Mouse (Mus musculus) neural tube, embryonic 15.5 days (tissue): ENCODE results near the gene Ace. TPM values are rescaled to one million over a fixed set of nuclear protein-coding genes. Genes with fewer than 3 reads are reported as not detected.

Experiments used
- ATAC-seq: fragments of 200-750 bp; cut with Nextera tagmentation; 2 replicates; pipeline ENCODE4 v1.8.0; 2017; ENCODE audit warnings: mild to moderate bottlenecking, moderate TSS enrichment, moderate library complexity; ENCODE audit not compliant: low FRiP score
- H3K27ac ChIP-seq: fragments of 300-500 bp; sonication (generic); replicated peaks from 2 replicates; pipeline ENCODE4 v1.5.1; 2015; ENCODE audit warnings: mild to moderate bottlenecking, inconsistent platforms
- H3K27me3 ChIP-seq: fragments of 300-500 bp; sonication (generic); replicated peaks from 2 replicates; pipeline ENCODE4 v1.6.1; 2015; ENCODE audit warnings: inconsistent platforms
- H3K36me3 ChIP-seq: fragments of 300-500 bp; sonication (generic); 2 replicates; pipeline ENCODE4 v1.6.1; 2015; ENCODE audit warnings: inconsistent platforms
- H3K4me1 ChIP-seq: fragments of 300-500 bp; sonication (generic); 2 replicates; pipeline ENCODE4 v1.6.1; 2015; ENCODE audit warnings: inconsistent platforms
- H3K4me2 ChIP-seq: fragments of 300-500 bp; sonication (generic); 2 replicates; pipeline ENCODE4 v1.6.1; 2015; ENCODE audit warnings: inconsistent platforms, mild to moderate bottlenecking, moderate library complexity
- H3K4me3 ChIP-seq: fragments of 300-500 bp; sonication (generic); replicated peaks from 2 replicates; pipeline ENCODE4 v1.5.1; 2015; ENCODE audit warnings: mild to moderate bottlenecking, inconsistent platforms
- H3K9ac ChIP-seq: fragments of 300-500 bp; sonication (generic); replicated peaks from 2 replicates; pipeline ENCODE4 v1.6.1; 2015; ENCODE audit warnings: mild to moderate bottlenecking, inconsistent platforms
- H3K9me3 ChIP-seq: fragments of 300-500 bp; sonication (generic); replicated peaks from 2 replicates; pipeline ENCODE4 v1.6.1; 2016; ENCODE audit warnings: inconsistent platforms
- WGBS: fragments of 180-500 bp; shearing (Covaris S2); methylation state at CpG from one replicate; pipeline ENCODE4 v1.1.7; 2015; ENCODE audit warnings: mixed read lengths; 5-methylcytosine and 5-hydroxymethylcytosine counted together
- polyA plus RNA-seq: library from polyadenylated mRNA; unstranded; fragments of >200 nt; fragmentation: Nextera tagmentation; extraction: Ambion mirVana; gene quantifications from 2 replicates; pipeline ENCODE4 v1.2.1, GENCODE M21; 2015

Ace gene
- polyA plus RNA-seq, 1 experiment from 2014 or later = 4.2 TPM

DNA sequence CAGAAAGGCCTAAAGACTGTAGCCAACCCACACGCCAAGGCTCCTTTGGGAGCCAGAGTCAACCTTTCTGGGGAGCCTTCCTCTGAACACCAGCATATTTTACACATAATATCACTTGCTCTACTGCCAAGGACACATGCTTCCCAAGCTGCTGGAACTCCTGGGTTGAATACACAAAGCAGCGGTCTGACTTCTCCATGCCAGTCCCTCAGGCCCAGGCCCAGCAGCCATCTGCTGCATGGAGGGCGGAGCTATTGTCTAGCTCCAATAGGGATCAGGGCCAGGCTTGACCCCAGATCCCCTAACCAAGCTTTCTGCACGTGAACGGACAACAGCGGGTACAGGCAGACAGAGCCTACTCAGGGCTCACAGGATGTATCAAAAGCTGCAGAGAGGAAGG is 32.9 kb upstream of the Ace start:
- H3K9me3 ChIP-seq = no peaks in the 10 kb centered on the region
- WGBS = 46% methylated on average over 6 of the region's 6 CpGs
- no peak for ATAC-seq
- no peak overlapping the region for H3K27ac ChIP-seq
- H3K4me1 ChIP-seq = no peaks in the 10 kb centered on the region
- H3K27me3 ChIP-seq = no peaks in the 10 kb centered on the region
- peaks cover 8% of the 10 kb centered on the region; the same call in 1 of the 2 replicates for H3K36me3 ChIP-seq
- H3K9ac ChIP-seq = no peak overlapping the region
- no peak overlapping the region for H3K4me3 ChIP-seq
- no peak overlapping the region for H3K4me2 ChIP-seq

DNA sequence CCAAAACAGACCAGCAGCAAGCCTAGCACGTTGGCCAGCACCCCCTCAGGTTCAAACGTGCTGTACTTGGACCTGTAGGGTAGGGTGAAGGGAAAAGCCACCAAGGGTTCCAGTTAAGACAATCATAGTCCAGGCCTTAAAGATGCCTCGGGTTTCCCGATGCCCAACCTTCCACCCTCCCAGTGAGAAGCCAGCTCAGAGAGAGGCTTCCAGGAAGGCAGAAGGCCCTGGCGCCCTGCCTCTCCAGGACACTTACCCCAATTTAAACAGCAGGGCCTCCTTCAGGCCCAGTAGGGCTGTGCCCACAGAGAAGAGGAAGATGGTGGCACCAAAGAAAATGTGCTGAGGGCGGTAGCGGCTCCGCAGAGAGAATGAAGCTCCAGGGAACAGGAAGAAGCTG is 32.2 kb upstream of the Ace start:
- H3K27ac ChIP-seq = no peak overlapping the region
- WGBS = 84% methylated on average over 8 of the region's 8 CpGs
- H3K4me1 ChIP-seq = no peaks in the 10 kb centered on the region
- H3K4me2 ChIP-seq = no peak overlapping the region
- H3K36me3 ChIP-seq = peaks cover 8% of the 10 kb centered on the region; the same call in 1 of the 2 replicates
- ATAC-seq = no peak
- no peak overlapping the region for H3K9ac ChIP-seq
- no peaks in the 10 kb centered on the region for H3K9me3 ChIP-seq
- no peak overlapping the region for H3K4me3 ChIP-seq
- no peaks in the 10 kb centered on the region for H3K27me3 ChIP-seq

GRCm38 (mm10) chr11:105936200-105936599 is 31.5 kb upstream of the Ace start:
- Histone ChIP-seq H3K9ac (no peak overlapping the region), H3K4me3 (no peak overlapping the region), H3K4me1 (no peaks in the 10 kb centered on the region), H3K9me3 (no peaks in the 10 kb centered on the region), H3K27ac (no peak overlapping the region), H3K36me3 (peaks cover 8% of the 10 kb centered on the region; the same call in 1 of the 2 replicates), H3K27me3 (no peaks in the 10 kb centered on the region), H3K4me2 (no peak overlapping the region)
- ATAC-seq = no peak; the same call in 1 of the 2 replicates
- WGBS = 86% methylated on average over 6 of the region's 6 CpGs

DNA sequence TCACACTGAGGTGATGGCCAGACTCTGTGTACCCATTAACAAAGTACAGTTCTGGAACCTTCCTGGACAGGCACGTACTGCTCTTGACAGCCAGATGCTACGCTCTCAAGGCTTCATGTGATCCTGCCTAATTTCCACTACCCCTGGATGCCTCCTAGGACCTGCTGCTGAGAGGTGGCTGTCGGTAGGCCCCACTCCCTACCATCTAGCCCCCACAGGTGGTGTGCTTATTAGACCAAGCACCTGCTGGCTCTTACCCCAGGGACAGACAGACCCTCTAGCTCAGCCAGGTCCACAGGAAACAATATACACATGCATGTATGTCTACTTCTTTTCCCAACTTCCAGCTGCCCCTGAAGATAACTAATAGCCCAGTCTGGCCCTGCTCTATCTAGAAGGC is 30.8 kb upstream of the Ace start:
- no peak overlapping the region for H3K4me2 ChIP-seq
- 93% methylated on average over 3 of the region's 3 CpGs for WGBS
- H3K9me3 ChIP-seq = no peaks in the 10 kb centered on the region
- H3K27me3 ChIP-seq = no peaks in the 10 kb centered on the region
- no peaks in the 10 kb centered on the region for H3K4me1 ChIP-seq
- H3K4me3 ChIP-seq = no peak overlapping the region
- H3K27ac ChIP-seq = no peak overlapping the region
- H3K9ac ChIP-seq = no peak overlapping the region
- H3K36me3 ChIP-seq = peaks cover 8% of the 10 kb centered on the region; the same call in 1 of the 2 replicates
- no peak for ATAC-seq

- Histone ChIP-seq H3K4me3 (no peak overlapping the region), H3K4me1 (peaks cover 11% of the 10 kb centered on the region), H3K27ac (no peak overlapping the region), H3K9me3 (no peaks in the 10 kb centered on the region), H3K36me3 (peaks cover 5% of the 10 kb centered on the region; the same call in 1 of the 2 replicates), H3K27me3 (no peaks in the 10 kb centered on the region), H3K9ac (no peak overlapping the region), H3K4me2 (no peak overlapping the region)
- WGBS = 52% methylated on average over 9 of the region's 9 CpGs
- ATAC-seq = no peak
These were observed 29.0 kb upstream of the Ace start for GRCm38 (mm10) chr11:105938771-105939170.

GRCm38 (mm10) chr11:105941973-105942372 is 25.8 kb upstream of the Ace start:
- no peak for ATAC-seq
- 0 out of 2 replicates have a peak overlapping the region, but pooled peaks have one; percentile 14 for H3K9ac ChIP-seq

GRCm38 (mm10) chr11:105943133-105944102 is 24.3 kb upstream of the Ace start:
- Histone ChIP-seq H3K4me2 (peak overlapping the region; percentile 93), H3K4me1 (peaks cover 24% of the 10 kb centered on the region), H3K9ac (peak overlapping the region; percentile 65), H3K27me3 (no peaks in the 10 kb centered on the region), H3K27ac (peak overlapping the region; percentile 54; the same call in 1 of the 2 replicates), H3K4me3 (peak overlapping the region; percentile 70), H3K9me3 (no peaks in the 10 kb centered on the region), H3K36me3 (no peaks in the 10 kb centered on the region)
- WGBS = 6% methylated on average over 43 of the region's 47 CpGs
- peak; percentile 68 for ATAC-seq

More at GRCm38 (mm10) chr11:105941973-105942372, 25.8 kb upstream of the Ace start:
- whole genome bisulfite sequencing = 73% methylated on average over 8 of the region's 8 CpGs
- no peaks in the 10 kb centered on the region for H3K36me3 ChIP-seq
- no peak overlapping the region for H3K27ac ChIP-seq
- H3K4me2 ChIP-seq = no peak overlapping the region
- peaks cover 24% of the 10 kb centered on the region for H3K4me1 ChIP-seq
- H3K27me3 ChIP-seq = no peaks in the 10 kb centered on the region
- no peaks in the 10 kb centered on the region for H3K9me3 ChIP-seq
- H3K4me3 ChIP-seq = no peak overlapping the region

DNA sequence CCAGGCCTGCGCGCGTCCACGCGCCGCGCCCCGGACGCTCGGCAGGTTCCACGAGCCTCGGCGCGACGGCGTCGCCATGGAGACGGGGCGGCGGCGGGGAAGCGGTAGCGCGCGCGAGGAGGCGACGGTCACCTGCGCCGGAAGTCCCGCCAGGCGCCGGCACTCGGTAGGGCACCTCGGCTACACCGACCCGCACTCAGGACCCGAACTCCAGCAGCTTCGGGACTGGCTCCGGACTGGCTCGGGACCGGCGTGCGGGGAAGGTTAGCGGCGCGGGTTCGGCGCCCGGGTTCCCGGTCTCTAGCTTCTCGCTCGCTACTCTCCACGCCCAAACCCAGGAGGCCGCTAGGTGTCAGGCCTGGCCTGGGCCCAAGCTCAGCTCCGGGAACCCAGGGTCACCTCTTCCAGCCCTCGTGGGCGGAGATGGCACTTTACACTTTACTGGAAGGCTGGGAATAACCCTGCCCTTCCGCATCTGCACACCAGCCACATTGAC is 23.6 kb upstream of the Ace start:
- H3K4me3 ChIP-seq = peak overlapping the region; percentile 70
- H3K9ac ChIP-seq = peak overlapping the region; percentile 65
- H3K27me3 ChIP-seq = no peaks in the 10 kb centered on the region
- peaks cover 24% of the 10 kb centered on the region for H3K4me1 ChIP-seq
- no peaks in the 10 kb centered on the region for H3K36me3 ChIP-seq
- WGBS = under 1% methylated on average over 56 of the region's 59 CpGs
- H3K4me2 ChIP-seq = peak overlapping the region; percentile 93
- H3K27ac ChIP-seq = peak overlapping the region; percentile 54
- ATAC-seq = peak; percentile 89
- H3K9me3 ChIP-seq = no peaks in the 10 kb centered on the region

GRCm38 (mm10) chr11:105944770-105945672 is 22.7 kb upstream of the Ace start:
- Histone ChIP-seq H3K4me2 (peak overlapping the region; percentile 93), H3K4me3 (peak overlapping the region; percentile 70), H3K9ac (peak overlapping the region; percentile 65; the same call in 1 of the 2 replicates), H3K27me3 (no peaks in the 10 kb centered on the region), H3K36me3 (no peaks in the 10 kb centered on the region), H3K9me3 (no peaks in the 10 kb centered on the region), H3K27ac (peak overlapping the region; percentile 45), H3K4me1 (peaks cover 24% of the 10 kb centered on the region)
- 76% methylated on average over 16 of the region's 16 CpGs for WGBS
- ATAC-seq = no peak; the same call in 1 of the 2 replicates

DNA sequence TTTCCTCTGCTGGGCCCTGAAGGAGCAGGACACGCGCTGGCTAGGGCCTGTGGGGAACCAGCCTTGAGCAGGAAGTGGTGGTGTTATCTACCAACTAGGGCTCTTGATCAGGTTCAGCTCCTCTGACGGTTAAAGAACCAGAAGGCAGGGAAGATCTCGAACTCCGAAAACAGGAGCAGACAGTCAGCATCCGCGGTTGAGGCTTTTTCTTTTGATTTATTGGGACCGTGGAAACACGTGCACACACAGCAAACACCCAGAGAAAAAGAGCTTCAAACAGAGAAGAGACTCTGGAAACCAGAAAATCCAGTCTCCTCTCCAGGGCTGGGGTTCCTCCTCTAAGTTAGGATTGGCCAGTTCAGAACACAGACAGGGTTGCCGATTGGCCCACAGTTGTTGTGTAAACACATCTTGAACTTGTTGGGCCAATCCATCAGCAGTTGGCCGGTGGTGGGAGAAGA is 21.0 kb upstream of the Ace start:
- Histone ChIP-seq H3K27ac (no peak overlapping the region), H3K36me3 (no peaks in the 10 kb centered on the region), H3K4me1 (peaks cover 24% of the 10 kb centered on the region), H3K27me3 (no peaks in the 10 kb centered on the region), H3K4me2 (no peak overlapping the region), H3K9ac (no peak overlapping the region), H3K4me3 (no peak overlapping the region), H3K9me3 (no peaks in the 10 kb centered on the region)
- WGBS = 56% methylated on average over 11 of the region's 11 CpGs
- no peak for ATAC-seq

DNA sequence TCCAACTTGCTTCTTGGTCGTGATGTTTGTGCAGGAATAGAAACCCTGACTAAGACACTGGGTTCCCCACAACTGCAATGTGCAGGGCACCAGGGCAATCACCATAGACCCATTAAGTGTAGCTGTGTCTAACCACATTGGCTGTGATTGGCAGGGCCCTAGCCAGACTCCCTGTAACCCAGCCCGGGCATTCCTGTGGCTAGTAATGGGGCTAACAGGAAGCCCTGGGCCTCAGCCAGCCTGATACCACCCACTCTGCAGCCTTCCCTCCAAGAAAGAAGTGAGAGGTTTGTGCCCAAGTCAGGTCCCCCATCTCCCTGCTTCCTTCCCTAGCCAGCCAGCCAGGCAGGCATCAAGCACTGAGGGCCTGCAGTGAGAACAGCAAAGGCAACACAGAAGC is 19.5 kb upstream of the Ace start:
- peaks cover 19% of the 10 kb centered on the region for H3K4me1 ChIP-seq
- H3K9me3 ChIP-seq = no peaks in the 10 kb centered on the region
- H3K27ac ChIP-seq = no peak overlapping the region
- 65% methylated on average over 2 of the region's 2 CpGs for WGBS
- no peaks in the 10 kb centered on the region for H3K36me3 ChIP-seq
- H3K9ac ChIP-seq = no peak overlapping the region
- no peak overlapping the region for H3K4me2 ChIP-seq
- no peak overlapping the region for H3K4me3 ChIP-seq
- ATAC-seq = no peak
- H3K27me3 ChIP-seq = 0 out of 2 replicates have a peak, but pooled peaks cover 3% of the 10 kb centered on the region
